Mouse (Mus musculus): ENCODE results near the gene C1qtnf6.

DNA sequence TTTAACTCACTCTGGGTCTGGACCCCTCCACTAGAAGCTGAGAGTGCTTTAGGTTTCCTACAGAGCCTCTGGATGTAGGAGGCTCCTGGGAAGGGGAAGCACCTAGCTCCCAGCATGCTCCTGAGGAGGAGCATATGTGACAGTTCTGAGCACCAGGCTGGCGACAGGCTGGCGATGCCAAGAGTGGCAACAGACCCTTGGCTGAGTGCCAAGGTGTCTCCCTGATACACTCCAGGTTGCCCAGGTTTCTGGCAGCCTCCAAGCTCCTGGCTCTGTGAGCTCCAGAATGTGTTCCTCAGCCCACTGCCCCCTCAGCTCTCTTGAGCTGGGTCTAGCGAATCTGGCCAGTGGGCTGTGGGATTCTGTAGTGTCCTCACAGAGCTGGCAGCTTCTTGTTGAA, 10.4 kb upstream of the C1qtnf6 start:
- no peak for TF ChIP-seq CTCF (IDR thresholded peaks at IDR 0.05; ENCODE audit: low read depth, low read length)
- TF ChIP-seq POLR2A (IDR thresholded peaks at IDR 0.05; ENCODE audit: borderline replicate concordance, low read depth, low read length), result no peak

Measured in bone marrow macrophage, adult 2 months (primary cell).